Mouse (Mus musculus): Measurements from ENCODE around the gene Olfr316. TPM values are rescaled to one million over a fixed set of nuclear protein-coding genes. Genes with fewer than 3 reads are reported as not detected.

Gene Olfr316
- polyA plus RNA-seq, 2 experiments = not detected

GRCm38 (mm10) chr11:58804393-58804792, 51.9 kb downstream of the Olfr316 start:
- H3K9ac ChIP-seq (ENCODE audit: low read depth, low read length, severe bottlenecking) = no peak overlapping the region
- DNase-seq (ENCODE audit: low spot score) = no peak
- H3K9me3 ChIP-seq (ENCODE audit: control insufficient read depth, low read length) = no peaks in the 10 kb centered on the region
- H3K4me1 ChIP-seq (ENCODE audit: control insufficient read depth, insufficient read depth, low read length) = no peaks in the 10 kb centered on the region
- ATAC-seq (ENCODE audit: low FRiP score, low read depth) = no peak
- no peak overlapping the region for H3K27ac ChIP-seq (replicated peaks; ENCODE audit: low read depth, low read length)
- H3K4me2 ChIP-seq (replicated peaks; ENCODE audit: low read depth, low read length, severe bottlenecking) = no peak overlapping the region
- no peaks in the 10 kb centered on the region for H3K36me3 ChIP-seq (ENCODE audit: control insufficient read depth, insufficient read depth, low read length)
- H3K27me3 ChIP-seq (ENCODE audit: control insufficient read depth, insufficient read depth, low read length) = no peaks in the 10 kb centered on the region
- H3K4me3 ChIP-seq (replicated peaks; ENCODE audit: low read length) = no peak overlapping the region
- 68% methylated on average over 2 of the region's 2 CpGs for WGBS
- no peak for TF ChIP-seq POLR2A (IDR thresholded peaks at IDR 0.05; ENCODE audit: borderline replicate concordance, extremely low read depth, insufficient read depth, insufficient read length)

Other genes with a start within 250 kb of the Olfr316 start
- gene Olfr330, start 217.9 kb upstream of the Olfr316 start, polyA plus RNA-seq (2012; rRNA removed) = 0.06 TPM in 1 of 2 replicates, not detected in the other
- gene Olfr330, start 217.9 kb upstream of the Olfr316 start, polyA plus RNA-seq (2014; fragmentation: Nextera tagmentation; extraction: Ambion mirVana) = not detected in 2 replicates
- gene Olfr329-ps, start 206.3 kb upstream of the Olfr316 start, polyA plus RNA-seq (2012; rRNA removed) = 0.09 TPM in 1 of 2 replicates, not detected in the other
- not detected in 2 replicates for gene Olfr329-ps, start 206.3 kb upstream of the Olfr316 start, polyA plus RNA-seq (2014; fragmentation: Nextera tagmentation; extraction: Ambion mirVana)
- 0.01 TPM in 1 of 2 replicates, not detected in the other for gene Olfr328, start 197.1 kb upstream of the Olfr316 start, polyA plus RNA-seq (2012; rRNA removed)
- 0.07 and 0.11 TPM in 2 replicates for gene Olfr328, start 197.1 kb upstream of the Olfr316 start, polyA plus RNA-seq (2014; fragmentation: Nextera tagmentation; extraction: Ambion mirVana)
- 0.09 and 0.15 TPM in 2 replicates for gene Olfr224, start 182.2 kb upstream of the Olfr316 start, polyA plus RNA-seq (2012; rRNA removed)
- not detected in 2 replicates for gene Olfr224, start 182.2 kb upstream of the Olfr316 start, polyA plus RNA-seq (2014; fragmentation: Nextera tagmentation; extraction: Ambion mirVana)
- not detected in 2 replicates for gene Olfr325, start 175.0 kb upstream of the Olfr316 start, polyA plus RNA-seq (2012; rRNA removed)
- not detected in 2 replicates for gene Olfr325, start 175.0 kb upstream of the Olfr316 start, polyA plus RNA-seq (2014; fragmentation: Nextera tagmentation; extraction: Ambion mirVana)
- gene Olfr324, start 157.6 kb upstream of the Olfr316 start, polyA plus RNA-seq (2012; rRNA removed) = not detected in 2 replicates
- not detected in 2 replicates for gene Olfr324, start 157.6 kb upstream of the Olfr316 start, polyA plus RNA-seq (2014; fragmentation: Nextera tagmentation; extraction: Ambion mirVana)
- gene 2210407C18Rik, start 136.7 kb upstream of the Olfr316 start, polyA plus RNA-seq (2012; rRNA removed) = not detected in 2 replicates
- not detected in 2 replicates for gene 2210407C18Rik, start 136.7 kb upstream of the Olfr316 start, polyA plus RNA-seq (2014; fragmentation: Nextera tagmentation; extraction: Ambion mirVana)
- gene Olfr323, start 122.2 kb upstream of the Olfr316 start, polyA plus RNA-seq (2012; rRNA removed) = not detected in 2 replicates
- not detected in 2 replicates for gene Olfr323, start 122.2 kb upstream of the Olfr316 start, polyA plus RNA-seq (2014; fragmentation: Nextera tagmentation; extraction: Ambion mirVana)
- 0.06 and 0.14 TPM in 2 replicates for gene Trim58, start 112.3 kb upstream of the Olfr316 start, polyA plus RNA-seq (2012; rRNA removed)
- gene Trim58, start 112.3 kb upstream of the Olfr316 start, polyA plus RNA-seq (2014; fragmentation: Nextera tagmentation; extraction: Ambion mirVana) = not detected in 2 replicates
- gene Olfr322, start 94.0 kb upstream of the Olfr316 start, polyA plus RNA-seq (2012; rRNA removed) = not detected in 2 replicates
- gene Olfr322, start 94.0 kb upstream of the Olfr316 start, polyA plus RNA-seq (2014; fragmentation: Nextera tagmentation; extraction: Ambion mirVana) = not detected in 2 replicates
- not detected in 2 replicates for gene Olfr320, start 71.6 kb upstream of the Olfr316 start, polyA plus RNA-seq (2012; rRNA removed)
- gene Olfr320, start 71.6 kb upstream of the Olfr316 start, polyA plus RNA-seq (2014; fragmentation: Nextera tagmentation; extraction: Ambion mirVana) = not detected in 2 replicates
- not detected in 2 replicates for gene Olfr319, start 53.6 kb upstream of the Olfr316 start, polyA plus RNA-seq (2012; rRNA removed)
- gene Olfr319, start 53.6 kb upstream of the Olfr316 start, polyA plus RNA-seq (2014; fragmentation: Nextera tagmentation; extraction: Ambion mirVana) = not detected in 2 replicates
- gene Olfr318, start 28.7 kb upstream of the Olfr316 start, polyA plus RNA-seq (2012; rRNA removed) = not detected in 2 replicates
- gene Olfr318, start 28.7 kb upstream of the Olfr316 start, polyA plus RNA-seq (2014; fragmentation: Nextera tagmentation; extraction: Ambion mirVana) = not detected in 2 replicates
- gene Olfr317, start 13.5 kb upstream of the Olfr316 start, polyA plus RNA-seq (2012; rRNA removed) = not detected in 2 replicates
- gene Olfr317, start 13.5 kb upstream of the Olfr316 start, polyA plus RNA-seq (2014; fragmentation: Nextera tagmentation; extraction: Ambion mirVana) = not detected in 2 replicates
- not detected in 2 replicates for gene Olfr315, start 20.5 kb downstream of the Olfr316 start, polyA plus RNA-seq (2012; rRNA removed)
- not detected in 2 replicates for gene Olfr315, start 20.5 kb downstream of the Olfr316 start, polyA plus RNA-seq (2014; fragmentation: Nextera tagmentation; extraction: Ambion mirVana)
- gene Olfr314, start 30.2 kb downstream of the Olfr316 start, polyA plus RNA-seq (2012; rRNA removed) = not detected in 2 replicates
- not detected in 2 replicates for gene Olfr314, start 30.2 kb downstream of the Olfr316 start, polyA plus RNA-seq (2014; fragmentation: Nextera tagmentation; extraction: Ambion mirVana)
- gene Fam183b, start 49.2 kb downstream of the Olfr316 start, polyA plus RNA-seq (2012; rRNA removed) = not detected in 2 replicates
- gene Fam183b, start 49.2 kb downstream of the Olfr316 start, polyA plus RNA-seq (2014; fragmentation: Nextera tagmentation; extraction: Ambion mirVana) = not detected in 2 replicates
- not detected in 2 replicates for gene Olfr313, start 62.3 kb downstream of the Olfr316 start, polyA plus RNA-seq (2012; rRNA removed)
- gene Olfr313, start 62.3 kb downstream of the Olfr316 start, polyA plus RNA-seq (2014; fragmentation: Nextera tagmentation; extraction: Ambion mirVana) = not detected in 2 replicates
- gene Olfr312, start 76.5 kb downstream of the Olfr316 start, polyA plus RNA-seq (2012; rRNA removed) = not detected in 2 replicates
- not detected in 2 replicates for gene Olfr312, start 76.5 kb downstream of the Olfr316 start, polyA plus RNA-seq (2014; fragmentation: Nextera tagmentation; extraction: Ambion mirVana)
- gene Olfr311, start 86.5 kb downstream of the Olfr316 start, polyA plus RNA-seq (2012; rRNA removed) = not detected in 2 replicates
- gene Olfr311, start 86.5 kb downstream of the Olfr316 start, polyA plus RNA-seq (2014; fragmentation: Nextera tagmentation; extraction: Ambion mirVana) = not detected in 2 replicates
- 12.5 and 16.2 TPM in 2 replicates for gene Gm12258, start 94.4 kb downstream of the Olfr316 start, polyA plus RNA-seq (2012; rRNA removed)
- gene Gm12258, start 94.4 kb downstream of the Olfr316 start, polyA plus RNA-seq (2014; fragmentation: Nextera tagmentation; extraction: Ambion mirVana) = 10.7 and 10.9 TPM in 2 replicates
- gene 2810021J22Rik, start 114.5 kb downstream of the Olfr316 start, polyA plus RNA-seq (2012; rRNA removed) = 5.5 and 5.7 TPM in 2 replicates
- 7.8 and 9.2 TPM in 2 replicates for gene 2810021J22Rik, start 114.5 kb downstream of the Olfr316 start, polyA plus RNA-seq (2014; fragmentation: Nextera tagmentation; extraction: Ambion mirVana)
- gene Zfp39, start 151.5 kb downstream of the Olfr316 start, polyA plus RNA-seq (2012; rRNA removed) = 5.0 and 6.4 TPM in 2 replicates
- 7.4 and 7.7 TPM in 2 replicates for gene Zfp39, start 151.5 kb downstream of the Olfr316 start, polyA plus RNA-seq (2014; fragmentation: Nextera tagmentation; extraction: Ambion mirVana)
- gene Btnl10, start 165.2 kb downstream of the Olfr316 start, polyA plus RNA-seq (2012; rRNA removed) = 0.04 and 0.05 TPM in 2 replicates
- gene Btnl10, start 165.2 kb downstream of the Olfr316 start, polyA plus RNA-seq (2014; fragmentation: Nextera tagmentation; extraction: Ambion mirVana) = not detected in 2 replicates
- gene Rnf187, start 186.2 kb downstream of the Olfr316 start, polyA plus RNA-seq (2012; rRNA removed) = 248 and 327 TPM in 2 replicates
- gene Rnf187, start 186.2 kb downstream of the Olfr316 start, polyA plus RNA-seq (2014; fragmentation: Nextera tagmentation; extraction: Ambion mirVana) = 284 and 312 TPM in 2 replicates
- 81.5 and 90.3 TPM in 2 replicates for gene Hist3h2ba, start 196.2 kb downstream of the Olfr316 start, polyA plus RNA-seq (2012; rRNA removed)
- 14.6 and 19.3 TPM in 2 replicates for gene Hist3h2ba, start 196.2 kb downstream of the Olfr316 start, polyA plus RNA-seq (2014; fragmentation: Nextera tagmentation; extraction: Ambion mirVana)
- 28.2 and 33.2 TPM in 2 replicates for gene Hist3h2a, start 202.0 kb downstream of the Olfr316 start, polyA plus RNA-seq (2012; rRNA removed)
- gene Hist3h2a, start 202.0 kb downstream of the Olfr316 start, polyA plus RNA-seq (2014; fragmentation: Nextera tagmentation; extraction: Ambion mirVana) = 25.4 and 26.0 TPM in 2 replicates
- 0.87 and 1.3 TPM in 2 replicates for gene Trim17, start 202.0 kb downstream of the Olfr316 start, polyA plus RNA-seq (2012; rRNA removed)
- gene Trim17, start 202.0 kb downstream of the Olfr316 start, polyA plus RNA-seq (2014; fragmentation: Nextera tagmentation; extraction: Ambion mirVana) = 1.2 and 1.3 TPM in 2 replicates
- gene Trim11, start 225.4 kb downstream of the Olfr316 start, polyA plus RNA-seq (2012; rRNA removed) = 29.7 and 34.2 TPM in 2 replicates
- 21.4 and 21.5 TPM in 2 replicates for gene Trim11, start 225.4 kb downstream of the Olfr316 start, polyA plus RNA-seq (2014; fragmentation: Nextera tagmentation; extraction: Ambion mirVana)

Data from limb, embryonic 14.5 days (tissue).